Mouse (Mus musculus) neural tube, embryonic 14.5 days (tissue): ENCODE results near the gene Hrg. TPM values are rescaled to one million over a fixed set of nuclear protein-coding genes. Genes with fewer than 3 reads are reported as not detected.
"Not testable (repeated sequence)": the region's sequence is repeated elsewhere in the genome, so short reads cannot be mapped to it uniquely, and the experiment has no call there.

ENCODE experiments used
- ATAC-seq: fragments of 200-750 bp; cut with Nextera tagmentation; 2 replicates; pipeline ENCODE4 v1.8.0; 2017; ENCODE audit warnings: low read depth, mild to moderate bottlenecking, moderate TSS enrichment, moderate library complexity
- H3K27ac ChIP-seq: fragments of 300-500 bp; sonication (generic); 2 replicates; pipeline ENCODE4 v1.5.1; 2014; ENCODE audit warnings: low read depth, mild to moderate bottlenecking, control low read depth, low read length, moderate library complexity, mixed read lengths
- H3K27me3 ChIP-seq: fragments of 300-500 bp; sonication (generic); 2 replicates; pipeline ENCODE4 v1.6.1; 2014; ENCODE audit warnings: low read length; ENCODE audit not compliant: control insufficient read depth, insufficient read depth
- H3K36me3 ChIP-seq: fragments of 300-500 bp; sonication (generic); 2 replicates; pipeline ENCODE4 v1.6.1; 2014; ENCODE audit warnings: low read length, mixed read lengths; ENCODE audit not compliant: control insufficient read depth, insufficient read depth
- H3K4me1 ChIP-seq: fragments of 300-500 bp; sonication (generic); 2 replicates; pipeline ENCODE4 v1.6.1; 2014; ENCODE audit warnings: low read length; ENCODE audit not compliant: control insufficient read depth, insufficient read depth
- H3K4me2 ChIP-seq: fragments of 300-500 bp; sonication (generic); 2 replicates; pipeline ENCODE4 v1.6.1; 2014; ENCODE audit warnings: mild to moderate bottlenecking, low read depth, low read length, control low read depth
- H3K4me3 ChIP-seq: fragments of 300-500 bp; sonication (generic); 2 replicates; pipeline ENCODE4 v1.5.1; 2014; ENCODE audit warnings: low read depth, low read length, control low read depth, mixed read lengths
- H3K9ac ChIP-seq: fragments of 300-500 bp; sonication (generic); replicated peaks from 2 replicates; pipeline ENCODE4 v1.6.1; 2014; ENCODE audit warnings: low read depth, mild to moderate bottlenecking, control low read depth, low read length, mixed read lengths
- H3K9me3 ChIP-seq: fragments of 300-500 bp; sonication (generic); 2 replicates; pipeline ENCODE4 v1.6.1; 2016; ENCODE audit warnings: low read length; ENCODE audit not compliant: control insufficient read depth
- WGBS: fragments of 180-500 bp; shearing (Covaris S2); extraction: QIAGEN DNeasy Blood & Tissue Kit; methylation state at CpG from one replicate; pipeline ENCODE4 v1.1.7; 2014; 5-methylcytosine and 5-hydroxymethylcytosine counted together
- polyA plus RNA-seq: library from polyadenylated mRNA; unstranded; fragments of >200 nt; fragmentation: Nextera tagmentation; extraction: Ambion mirVana; gene quantifications from 2 replicates; pipeline ENCODE4 v1.2.1, GENCODE M21; 2014

Hrg gene
- polyA plus RNA-seq, 1 experiment from 2014 or later = 0.19 TPM

- no peak overlapping the region for H3K27ac ChIP-seq
- no peaks in the 10 kb centered on the region for H3K36me3 ChIP-seq
- ATAC-seq = no peak
- no peak overlapping the region for H3K4me3 ChIP-seq
- no peak overlapping the region for H3K9ac ChIP-seq
- 95% methylated on average over 5 of the region's 5 CpGs for WGBS
- no peak overlapping the region for H3K4me2 ChIP-seq
- no peaks in the 10 kb centered on the region for H3K27me3 ChIP-seq
- no peaks in the 10 kb centered on the region for H3K4me1 ChIP-seq
- no peaks in the 10 kb centered on the region for H3K9me3 ChIP-seq
These were observed 29.1 kb upstream of the Hrg start for GRCm38 (mm10) chr16:22921761-22922160.

GRCm38 (mm10) chr16:22922433-22922832 lies 28.4 kb upstream of the Hrg start:
- Histone ChIP-seq H3K4me1 (no peaks in the 10 kb centered on the region), H3K9me3 (no peaks in the 10 kb centered on the region), H3K4me2 (no peak overlapping the region), H3K27ac (no peak overlapping the region), H3K9ac (no peak overlapping the region), H3K4me3 (no peak overlapping the region), H3K27me3 (no peaks in the 10 kb centered on the region), H3K36me3 (no peaks in the 10 kb centered on the region)
- WGBS = 84% methylated on average over 4 of the region's 4 CpGs
- no peak for ATAC-seq

- H3K9ac ChIP-seq = no peak overlapping the region
- no peak overlapping the region for H3K4me3 ChIP-seq
- no peak overlapping the region for H3K4me2 ChIP-seq
- H3K9me3 ChIP-seq = no peaks in the 10 kb centered on the region
- no peak overlapping the region for H3K27ac ChIP-seq
- no peaks in the 10 kb centered on the region for H3K27me3 ChIP-seq
- ATAC-seq = peak; percentile 84
- no peaks in the 10 kb centered on the region for H3K4me1 ChIP-seq
- no peaks in the 10 kb centered on the region for H3K36me3 ChIP-seq
- WGBS = 62% methylated on average over 6 of the region's 6 CpGs
These were observed 21.3 kb upstream of the Hrg start for GRCm38 (mm10) chr16:22929575-22929974.

GRCm38 (mm10) chr16:22931431-22932200 lies 19.3 kb upstream of the Hrg start:
- Histone ChIP-seq H3K27ac (no peak overlapping the region), H3K9me3 (no peaks in the 10 kb centered on the region), H3K4me3 (no peak overlapping the region), H3K27me3 (no peaks in the 10 kb centered on the region), H3K4me1 (no peaks in the 10 kb centered on the region), H3K9ac (no peak overlapping the region), H3K36me3 (no peaks in the 10 kb centered on the region), H3K4me2 (no peak overlapping the region)
- WGBS = 85% methylated on average over 11 of the region's 11 CpGs
- no peak for ATAC-seq

- 94% methylated on average over 12 of the region's 12 CpGs for WGBS
- ATAC-seq = no peak
These were observed 13.2 kb upstream of the Hrg start for GRCm38 (mm10) chr16:22937631-22938030.

GRCm38 (mm10) chr16:22938541-22938940 lies 12.3 kb upstream of the Hrg start:
- Histone ChIP-seq H3K9me3 (no peaks in the 10 kb centered on the region), H3K4me3 (no peak overlapping the region), H3K9ac (no peak overlapping the region), H3K36me3 (no peaks in the 10 kb centered on the region), H3K27me3 (no peaks in the 10 kb centered on the region), H3K4me2 (no peak overlapping the region), H3K27ac (no peak overlapping the region), H3K4me1 (no peaks in the 10 kb centered on the region)
- 80% methylated on average over 2 of the region's 2 CpGs for WGBS
- no peak for ATAC-seq

More at GRCm38 (mm10) chr16:22937631-22938030, 13.2 kb upstream of the Hrg start:
- H3K4me1 ChIP-seq = no peaks in the 10 kb centered on the region
- no peaks in the 10 kb centered on the region for H3K9me3 ChIP-seq
- no peak overlapping the region for H3K4me3 ChIP-seq
- H3K27me3 ChIP-seq = no peaks in the 10 kb centered on the region
- H3K4me2 ChIP-seq = no peak overlapping the region
- no peaks in the 10 kb centered on the region for H3K36me3 ChIP-seq
- H3K27ac ChIP-seq = no peak overlapping the region
- H3K9ac ChIP-seq = no peak overlapping the region

GRCm38 (mm10) chr16:22939120-22939695 lies 11.7 kb upstream of the Hrg start:
- Histone ChIP-seq H3K4me3 (no peak overlapping the region), H3K9ac (no peak overlapping the region), H3K4me1 (no peaks in the 10 kb centered on the region), H3K27me3 (no peaks in the 10 kb centered on the region), H3K27ac (no peak overlapping the region), H3K36me3 (no peaks in the 10 kb centered on the region), H3K4me2 (no peak overlapping the region), H3K9me3 (no peaks in the 10 kb centered on the region)
- ATAC-seq = no peak
- WGBS = 89% methylated on average over 8 of the region's 8 CpGs

- H3K9me3 ChIP-seq, H3K9ac ChIP-seq, H3K4me1 ChIP-seq, H3K36me3 ChIP-seq, ATAC-seq, H3K4me2 ChIP-seq, H3K27ac ChIP-seq, H3K27me3 ChIP-seq, H3K4me3 ChIP-seq: not testable (repeated sequence)
These were observed 8.9 kb upstream of the Hrg start for GRCm38 (mm10) chr16:22941825-22942476.

GRCm38 (mm10) chr16:22947371-22947770 lies 3.5 kb upstream of the Hrg start:
- no peaks in the 10 kb centered on the region for H3K9me3 ChIP-seq
- H3K4me3 ChIP-seq = no peak overlapping the region
- H3K9ac ChIP-seq = no peak overlapping the region
- no peaks in the 10 kb centered on the region for H3K36me3 ChIP-seq
- no peak overlapping the region for H3K4me2 ChIP-seq
- H3K4me1 ChIP-seq = no peaks in the 10 kb centered on the region
- no peak for ATAC-seq
- WGBS = 76% methylated on average over 2 of the region's 2 CpGs
- no peak overlapping the region for H3K27ac ChIP-seq
- no peaks in the 10 kb centered on the region for H3K27me3 ChIP-seq
